17 mouse cellular contexts compared by ENCODE assay signal in genomic region chr1:169387056-169387455, GRCm38 (mm10).
"Had no signal": no experiment of that assay in that cellular context is flagged by ENCODE, and none has a peak within 500 bp of the region (broad histone marks: within the 10 kb centered on the region; RNA-seq: fewer than 3 reads in every experiment).

No protein-coding gene starts in this region.

- ATAC-seq: liver, postnatal 0 days; lung, postnatal 0 days; midbrain, embryonic 13.5 days had no signal

- DNase-seq: liver, postnatal 0 days; lung, adult 2 months; lung, postnatal 14 days; lung, postnatal 36 days; right cerebral cortex, postnatal 14 days; thymus, adult 2 months; thymus, postnatal 25 days; thymus, postnatal 4 days had no signal

- H3K27me3 ChIP-seq: liver, embryonic 15.5 days; lung, embryonic 15.5 days; megakaryocyte, embryonic 14.5 days; midbrain, embryonic 13.5 days; neural tube, embryonic 12.5 days; stomach, embryonic 15.5 days had no signal

- H3K4me3 ChIP-seq: liver, embryonic 15.5 days; lung, embryonic 15.5 days; megakaryocyte, embryonic 14.5 days; midbrain, embryonic 13.5 days; neural tube, embryonic 12.5 days; stomach, embryonic 15.5 days had no signal

- H3K4me1 ChIP-seq: liver, embryonic 15.5 days; lung, embryonic 15.5 days; megakaryocyte, embryonic 14.5 days had no signal

- H3K36me3 ChIP-seq: liver, embryonic 15.5 days; lung, embryonic 15.5 days; midbrain, embryonic 13.5 days; neural tube, embryonic 12.5 days; stomach, embryonic 15.5 days had no signal

- H3K4me2 ChIP-seq: liver, embryonic 15.5 days; lung, embryonic 15.5 days; midbrain, embryonic 13.5 days; neural tube, embryonic 12.5 days; stomach, embryonic 15.5 days had no signal

- H3K9me3 ChIP-seq: liver, embryonic 15.5 days; lung, embryonic 15.5 days; midbrain, embryonic 13.5 days; neural tube, embryonic 12.5 days; stomach, embryonic 15.5 days had no signal

- H3K27ac ChIP-seq: liver, embryonic 15.5 days; lung, embryonic 15.5 days; macrophage; neural tube, embryonic 12.5 days; stomach, embryonic 15.5 days; stomach, postnatal 0 days had no signal

- H3K9ac ChIP-seq: liver, embryonic 15.5 days; liver, postnatal 0 days; lung, embryonic 15.5 days; midbrain, embryonic 13.5 days; neural tube, embryonic 12.5 days; stomach, embryonic 15.5 days had no signal
